Mouse (Mus musculus): ENCODE results near the gene Manbal. TPM values are rescaled to one million over a fixed set of nuclear protein-coding genes. Genes with fewer than 3 reads are reported as not detected.

Manbal gene
- total RNA-seq, 2 experiments from 2014 or later: 61.3 to 66.5 TPM

DNA sequence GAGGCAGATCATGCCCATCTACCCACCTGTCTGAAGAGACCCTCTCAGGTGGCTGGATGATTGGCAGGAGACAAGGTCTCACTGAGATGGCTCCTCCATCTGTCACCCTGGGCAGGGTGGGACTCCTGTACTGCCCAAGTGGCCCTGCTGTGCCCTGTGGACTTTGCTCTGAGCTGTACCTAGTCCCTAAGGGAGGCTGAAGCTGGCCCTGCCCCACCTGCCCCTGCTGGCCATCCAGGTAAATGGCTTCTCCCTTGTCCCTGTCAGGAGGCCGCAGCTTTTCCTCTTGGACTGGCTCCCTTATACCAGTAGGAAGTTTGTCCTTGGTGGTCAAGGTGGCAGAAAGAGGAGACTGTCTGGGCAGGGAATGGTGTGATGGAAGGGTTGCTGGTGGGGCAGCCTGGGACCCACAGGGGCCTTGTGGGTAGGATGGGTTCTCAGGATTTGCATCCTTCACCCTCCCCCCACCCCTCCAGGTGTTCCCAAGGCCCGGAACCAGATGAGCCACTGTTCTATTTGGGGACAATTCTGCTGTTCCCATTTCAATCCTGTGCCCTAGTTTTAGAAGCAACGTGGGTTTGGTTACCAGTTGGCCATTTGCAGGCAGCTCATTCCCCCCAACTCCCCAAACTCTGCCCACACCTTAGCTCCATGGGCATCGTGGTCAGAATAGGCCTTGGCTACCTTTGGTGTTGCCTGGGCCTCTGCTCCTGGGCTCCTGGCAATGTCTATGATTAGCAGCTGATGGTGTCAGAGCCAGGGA lies 63.5 kb downstream of the Manbal start:
- no peak for DNase-seq (ENCODE audit: extremely low spot score in 1 of 2, low spot score in 1 of 2)

DNA sequence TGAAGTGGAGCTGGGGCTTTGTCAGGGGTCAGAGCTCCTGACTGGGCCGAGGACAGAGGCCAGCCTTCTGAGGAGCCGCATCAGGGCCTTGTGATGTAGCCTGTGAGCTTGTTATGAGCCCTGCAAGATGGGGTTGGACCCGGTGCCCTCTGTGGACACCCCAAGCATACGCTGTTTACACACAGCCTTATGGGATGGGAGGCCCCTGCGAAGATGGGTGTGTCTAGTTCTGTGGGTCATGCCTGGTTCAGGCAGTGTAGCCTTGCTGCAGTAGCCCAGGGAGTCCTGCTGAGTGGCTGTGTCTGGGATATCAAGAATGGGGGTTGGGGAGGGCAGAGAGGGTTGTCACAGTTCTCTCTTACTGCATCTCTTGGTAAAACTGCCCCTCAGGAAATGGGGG lies 64.5 kb downstream of the Manbal start:
- no peak for DNase-seq (ENCODE audit: extremely low spot score in 1 of 2, low spot score in 1 of 2)

DNA sequence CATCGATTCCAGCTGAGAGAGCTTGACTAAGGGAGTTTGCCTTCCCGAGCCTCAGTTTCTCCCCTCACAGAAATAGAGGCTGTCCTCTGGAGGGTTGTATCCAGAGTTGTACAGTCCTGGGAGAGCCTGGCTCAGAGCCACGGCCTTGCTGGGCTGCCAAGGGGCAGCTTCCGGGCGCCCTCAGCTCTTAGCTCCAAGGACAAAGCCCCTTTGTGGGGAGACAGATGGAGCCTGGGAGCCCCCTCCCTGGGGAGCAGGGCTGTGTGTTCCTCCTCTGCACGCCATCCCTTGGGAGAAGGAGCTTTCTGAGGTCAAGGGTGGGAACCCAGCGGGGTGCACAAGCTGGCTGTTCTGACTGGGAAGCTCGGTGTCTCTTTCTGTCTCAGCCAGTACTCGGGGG lies 65.1 kb downstream of the Manbal start:
- peak in 1 of 2 experiments; percentile 58 for DNase-seq (ENCODE audit: extremely low spot score in 1 of 2, low spot score in 1 of 2)

DNA sequence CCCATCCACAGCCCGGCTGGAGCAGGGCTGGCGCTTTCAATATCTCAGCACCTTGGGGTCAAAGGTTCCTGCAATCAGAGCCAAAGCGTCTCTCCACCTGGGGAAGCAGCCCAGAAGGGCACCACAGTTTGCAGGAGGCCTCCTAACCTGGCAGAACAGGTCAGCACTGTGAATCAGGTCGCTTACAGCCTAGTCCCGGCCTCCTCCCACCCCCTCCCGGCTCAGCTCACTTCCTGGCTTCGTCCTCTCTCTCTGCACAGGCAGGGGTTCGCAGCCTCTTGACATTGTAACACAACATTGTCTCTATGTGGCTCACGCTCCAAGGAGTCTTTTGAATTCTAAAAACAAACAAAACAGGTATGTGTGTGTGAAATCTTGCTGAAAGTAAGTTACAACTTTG lies 66.6 kb downstream of the Manbal start:
- DNase-seq (ENCODE audit: extremely low spot score in 1 of 2, low spot score in 1 of 2): no peak

DNA sequence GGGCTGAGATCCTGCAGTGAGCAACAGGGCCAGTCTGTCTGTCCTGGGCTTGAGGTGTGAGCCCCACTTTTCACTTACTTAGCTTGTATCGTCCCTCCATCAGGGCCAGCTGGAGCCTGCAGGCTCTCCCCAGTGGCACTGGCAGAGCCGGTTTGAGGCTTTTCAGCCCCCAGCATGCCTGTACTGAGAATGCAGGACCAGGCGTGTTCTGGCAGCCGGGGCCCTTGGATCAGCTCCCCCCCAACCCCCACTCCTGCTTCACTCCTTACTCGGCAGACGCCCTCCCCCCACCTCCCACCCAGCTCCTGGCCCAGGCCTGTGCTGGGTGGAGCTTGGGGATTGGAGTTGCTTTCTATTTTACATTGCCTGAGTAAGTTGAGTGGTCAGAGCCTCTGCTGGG lies 67.1 kb downstream of the Manbal start:
- peak in 1 of 2 experiments; percentile 58 for DNase-seq (ENCODE audit: extremely low spot score in 1 of 2, low spot score in 1 of 2)

DNA sequence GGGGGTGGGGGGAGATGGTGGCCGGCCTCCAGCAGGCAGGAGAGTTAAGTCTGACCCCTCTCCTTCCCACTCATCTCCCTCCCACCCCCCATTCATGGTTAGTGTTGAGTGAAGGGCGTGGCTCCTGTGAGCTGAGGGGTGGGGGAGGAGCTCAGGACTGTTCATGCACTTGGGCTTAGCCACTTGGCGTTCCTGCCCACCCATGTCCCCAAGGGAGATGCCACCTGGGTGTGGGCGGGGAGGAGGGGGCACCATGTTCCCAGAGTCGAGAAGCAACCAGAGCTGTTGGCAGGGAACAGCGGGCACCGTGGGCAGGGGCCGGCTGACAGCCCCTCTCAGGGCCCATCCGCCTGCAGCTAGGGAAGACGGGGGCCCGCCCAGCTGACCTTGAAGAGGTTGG lies 69.1 kb downstream of the Manbal start:
- DNase-seq (ENCODE audit: extremely low spot score in 1 of 2, low spot score in 1 of 2): no peak

DNA sequence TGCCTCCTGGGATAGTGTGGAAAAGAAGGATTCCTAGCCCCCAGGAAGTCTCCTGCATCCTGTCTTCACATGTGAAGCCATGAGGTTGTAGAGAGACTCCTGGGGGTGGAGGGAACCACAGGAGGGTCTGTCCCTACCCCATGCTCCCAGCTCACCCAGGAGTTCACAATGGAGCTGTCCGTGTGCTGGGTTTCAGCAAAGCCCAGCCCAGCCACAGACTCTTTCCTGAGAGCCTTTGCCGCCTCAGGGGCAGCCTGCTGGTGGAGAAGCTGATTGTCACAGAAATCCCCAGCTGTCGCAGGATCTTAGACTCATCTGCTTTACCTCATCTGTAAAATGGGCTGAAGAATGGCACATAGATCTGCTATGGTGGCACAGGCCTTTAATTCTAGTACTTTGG lies 69.7 kb downstream of the Manbal start:
- no peak for DNase-seq (ENCODE audit: extremely low spot score in 1 of 2, low spot score in 1 of 2)

DNA sequence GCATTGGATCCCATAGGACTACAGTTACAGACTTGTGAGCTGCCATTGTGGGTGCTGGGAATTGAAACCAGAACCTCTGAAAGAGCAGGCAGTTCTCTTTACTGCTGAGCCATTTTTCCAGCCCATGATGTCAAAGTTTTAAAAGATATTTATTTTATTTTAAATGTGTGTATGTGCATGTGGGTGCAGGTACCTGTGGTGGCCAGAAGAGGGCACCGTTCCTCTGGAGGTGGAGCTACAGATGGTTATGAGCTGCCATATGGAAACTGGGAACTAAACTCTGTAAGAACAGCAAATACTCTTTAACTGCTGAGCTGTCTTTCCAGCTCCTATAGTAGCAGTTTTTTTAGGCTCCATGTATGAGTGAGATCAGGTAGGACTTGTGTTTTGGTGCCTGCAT lies 74.0 kb downstream of the Manbal start:
- no peak for DNase-seq (ENCODE audit: extremely low spot score in 1 of 2, low spot score in 1 of 2)

Other genes with a start within 250 kb of the Manbal start
- gene Samhd1, start 232.3 kb upstream of the Manbal start, total RNA-seq (2021): 10 to 100 TPM; 11.4 to 12.3 TPM
- gene Rbl1, start 163.1 kb upstream of the Manbal start, total RNA-seq (2021): 1 to 10 TPM; 1.3 to 2.2 TPM
- 100 to 1,000 TPM; 133 to 141 TPM for gene Rpn2, start 88.6 kb upstream of the Manbal start, total RNA-seq (2021)
- gene Mroh8, start 88.0 kb upstream of the Manbal start, total RNA-seq (2021): 1 to 10 TPM; 1.0 to 1.2 TPM
- gene Ghrh, start 20.1 kb upstream of the Manbal start, total RNA-seq (2021): under 1 TPM in 1 of 2 experiments, not detected in 1; 0.59 TPM
- 100 to 1,000 TPM; 144 to 147 TPM for gene Src, start 50.9 kb downstream of the Manbal start, total RNA-seq (2021)
- gene Nnat, start 192.5 kb downstream of the Manbal start, total RNA-seq (2021): 100 to 1,000 TPM; 534 to 747 TPM
- 100 to 1,000 TPM; 122 to 130 TPM for gene Blcap, start 203.7 kb downstream of the Manbal start, total RNA-seq (2021)